Mouse (Mus musculus): ENCODE data around the gene Fam171a1. TPM values are rescaled to one million over a fixed set of nuclear protein-coding genes. Genes with fewer than 3 reads are reported as not detected.
"Not testable (repeated sequence)": the region's sequence is repeated elsewhere in the genome, so short reads cannot be mapped to it uniquely, and the experiment has no call there.

The Fam171a1 gene
- total RNA-seq, 4 experiments from 2014 or later = 2.3 to 2.9 (median 2.7) TPM

DNA sequence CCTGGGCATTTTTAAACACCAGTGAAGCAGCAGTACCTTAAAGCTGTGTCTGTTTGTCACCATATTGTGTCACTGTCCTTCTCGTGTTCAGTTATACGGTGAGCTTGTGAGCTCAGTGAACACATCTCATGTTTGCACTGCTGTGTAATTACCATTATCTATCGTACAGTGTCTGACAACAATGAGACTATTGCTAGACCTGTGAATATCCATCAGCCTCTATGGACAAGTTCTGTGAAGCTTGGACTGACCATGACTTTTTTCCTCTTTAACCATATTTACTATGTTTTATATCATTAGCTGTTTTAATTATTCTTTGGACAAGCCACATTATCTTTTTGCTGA lies 55.4 kb downstream of the Fam171a1 start:
- no peak for DNase-seq (ENCODE audit: low spot score in 2 of 2)

DNA sequence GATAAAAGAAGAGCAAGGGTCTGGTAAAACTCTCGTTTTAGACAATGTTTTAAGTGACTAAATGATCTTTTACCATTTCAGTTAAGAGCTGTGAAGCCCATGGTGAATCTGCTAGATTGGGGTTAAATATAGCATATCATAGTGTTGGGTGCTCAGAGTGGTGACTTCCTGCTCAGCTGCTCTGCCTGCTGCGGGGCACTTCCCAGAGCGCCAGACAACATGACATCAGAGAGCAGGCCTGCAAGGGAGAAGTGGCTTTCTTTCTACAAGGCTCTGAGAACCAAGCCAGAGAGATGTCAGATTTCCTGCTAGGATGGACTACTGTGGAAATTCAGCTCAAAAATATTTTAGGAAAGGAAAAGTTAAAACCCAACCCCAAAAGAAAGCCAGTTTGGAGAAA lies 57.8 kb downstream of the Fam171a1 start:
- no peak for DNase-seq (ENCODE audit: low spot score in 2 of 2)

DNA sequence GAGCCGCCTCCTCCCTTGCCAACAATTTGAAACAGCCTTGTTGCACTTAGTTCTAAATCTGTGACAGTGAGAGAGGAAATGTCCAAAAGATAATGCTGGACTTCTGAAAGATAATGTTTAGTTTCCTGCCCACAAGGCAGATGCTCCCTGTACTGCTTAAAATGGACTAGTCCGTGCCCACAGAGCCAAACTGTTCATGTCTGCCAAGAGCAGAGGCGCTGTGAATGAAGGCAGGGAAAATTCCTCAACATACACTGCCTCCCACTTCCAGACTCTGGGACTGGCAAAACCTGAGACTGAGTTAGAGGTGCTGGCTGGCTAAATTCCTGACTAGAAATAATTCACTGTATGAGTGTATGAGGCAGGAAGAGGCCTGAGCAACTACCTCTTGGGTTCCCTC lies 58.6 kb downstream of the Fam171a1 start:
- no peak for DNase-seq (ENCODE audit: low spot score in 2 of 2)

DNA sequence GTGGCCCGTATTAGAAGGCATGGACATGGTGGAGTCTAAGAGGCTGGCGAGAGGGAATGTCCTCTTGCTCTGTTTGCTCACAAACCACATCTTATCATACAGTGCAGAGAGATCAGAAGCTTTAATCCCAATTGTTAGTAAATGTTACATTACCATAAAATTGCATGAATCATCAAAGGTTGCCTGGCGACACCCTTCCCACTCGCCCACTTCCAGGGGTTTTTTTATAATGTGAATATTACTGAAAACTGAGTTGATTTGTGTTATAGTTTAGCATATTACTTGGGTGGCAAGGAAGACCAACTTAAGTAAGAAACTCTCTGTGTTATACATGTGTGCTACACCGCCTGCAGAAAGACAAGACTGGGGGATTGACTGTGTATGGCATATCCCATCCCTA lies 60.9 kb downstream of the Fam171a1 start:
- DNase-seq (ENCODE audit: low spot score in 2 of 2) = no peak

DNA sequence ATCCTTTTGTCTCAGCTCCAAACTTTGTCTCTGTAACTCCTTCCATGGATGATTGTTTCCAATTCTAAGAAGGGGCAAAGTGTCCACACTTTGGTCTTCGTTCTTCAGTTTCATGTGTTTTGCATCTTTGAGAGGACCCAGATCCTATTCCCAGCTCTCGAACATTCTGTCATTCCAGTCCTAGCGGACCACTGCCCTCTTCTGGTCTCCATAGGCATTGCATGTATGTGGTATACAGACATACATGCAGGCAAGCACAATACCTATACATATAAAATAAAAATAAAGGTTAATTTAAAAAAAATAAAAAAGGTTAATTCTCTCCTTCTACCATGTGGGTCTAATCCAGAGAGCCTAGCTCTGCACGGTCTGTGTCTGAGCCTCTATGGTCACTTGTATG lies 62.0 kb downstream of the Fam171a1 start:
- DNase-seq (ENCODE audit: low spot score in 2 of 2) = not testable (repeated sequence)

DNA sequence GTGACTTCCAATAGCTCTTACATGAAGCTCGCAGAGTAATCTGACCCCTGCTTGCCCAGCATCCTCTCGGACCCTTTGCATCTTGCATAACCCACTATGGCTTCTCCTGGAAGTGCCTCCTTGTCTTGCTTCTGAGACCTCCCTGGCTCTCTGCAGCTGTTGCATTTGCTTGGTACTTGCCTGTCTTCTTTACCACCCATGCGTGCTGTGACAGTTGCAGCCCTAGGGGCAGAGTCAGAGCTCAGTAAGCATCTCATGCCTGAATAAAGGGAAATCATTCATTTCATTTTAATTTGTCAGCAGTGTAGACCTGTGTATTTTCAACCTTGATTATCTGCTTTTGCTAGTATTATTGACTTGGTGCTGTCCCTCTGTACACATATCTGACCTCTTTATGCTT lies 62.7 kb downstream of the Fam171a1 start:
- no peak for DNase-seq (ENCODE audit: low spot score in 2 of 2)

DNA sequence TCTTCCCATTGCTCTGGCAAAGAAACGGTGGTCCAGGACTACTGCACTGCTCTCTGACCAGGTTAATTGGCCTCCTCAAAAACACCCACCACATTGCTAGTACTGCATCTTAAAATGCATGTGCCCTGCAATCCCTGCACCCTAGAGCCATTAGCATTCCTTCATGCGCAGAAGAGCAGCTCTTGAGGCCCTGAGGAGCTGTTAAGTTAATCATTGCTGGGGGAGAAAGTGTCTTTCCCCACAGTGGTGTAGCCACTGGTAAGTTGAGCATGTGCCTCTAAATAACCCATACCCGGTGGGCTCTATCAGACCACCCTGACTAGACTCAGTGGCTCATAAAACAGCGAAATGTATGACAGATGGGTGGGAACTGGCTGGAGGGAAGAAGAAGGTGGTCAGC lies 66.5 kb downstream of the Fam171a1 start:
- no peak for DNase-seq (ENCODE audit: low spot score in 2 of 2)

DNA sequence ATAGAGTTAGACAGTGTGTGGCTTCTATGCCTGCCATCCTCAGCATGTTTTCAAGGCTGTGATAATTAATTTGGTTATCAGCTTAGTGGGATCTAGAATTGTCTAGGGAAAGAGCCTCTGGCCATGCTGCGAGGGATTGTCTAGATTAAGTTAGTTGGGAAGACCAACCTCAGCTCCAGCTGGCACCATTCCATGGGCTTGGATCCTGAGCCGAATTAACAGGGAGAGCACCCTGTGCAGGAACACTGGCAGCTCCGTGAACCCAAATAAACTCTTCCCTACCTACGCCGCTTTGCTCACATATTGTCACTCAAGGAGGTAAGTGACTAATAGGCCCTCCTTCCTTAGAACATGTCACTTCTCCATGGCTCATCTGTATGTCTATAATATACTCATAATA lies 69.6 kb downstream of the Fam171a1 start:
- DNase-seq (ENCODE audit: low spot score in 2 of 2) = peak in 1 of 2 experiments; percentile 8

DNA sequence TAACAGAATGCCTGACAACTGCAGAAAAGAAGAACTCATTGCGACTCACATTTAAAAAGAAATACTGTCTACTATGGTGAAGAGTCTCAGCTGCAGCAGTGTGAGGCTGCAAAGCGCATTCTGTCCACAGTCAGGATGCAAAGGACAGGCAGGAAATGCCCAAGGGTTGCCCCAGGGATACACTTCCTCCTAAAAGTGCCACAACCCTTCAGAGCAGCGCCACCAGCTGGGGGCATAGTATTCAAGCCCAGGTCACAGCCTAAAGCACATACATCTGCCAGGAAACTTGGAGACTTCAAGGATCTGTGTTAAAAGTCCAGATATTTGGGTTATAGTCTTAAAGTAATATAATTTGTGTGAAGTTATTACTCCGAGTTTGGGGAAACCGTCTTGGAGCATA lies 71.3 kb downstream of the Fam171a1 start:
- no peak for DNase-seq (ENCODE audit: low spot score in 2 of 2)

DNA sequence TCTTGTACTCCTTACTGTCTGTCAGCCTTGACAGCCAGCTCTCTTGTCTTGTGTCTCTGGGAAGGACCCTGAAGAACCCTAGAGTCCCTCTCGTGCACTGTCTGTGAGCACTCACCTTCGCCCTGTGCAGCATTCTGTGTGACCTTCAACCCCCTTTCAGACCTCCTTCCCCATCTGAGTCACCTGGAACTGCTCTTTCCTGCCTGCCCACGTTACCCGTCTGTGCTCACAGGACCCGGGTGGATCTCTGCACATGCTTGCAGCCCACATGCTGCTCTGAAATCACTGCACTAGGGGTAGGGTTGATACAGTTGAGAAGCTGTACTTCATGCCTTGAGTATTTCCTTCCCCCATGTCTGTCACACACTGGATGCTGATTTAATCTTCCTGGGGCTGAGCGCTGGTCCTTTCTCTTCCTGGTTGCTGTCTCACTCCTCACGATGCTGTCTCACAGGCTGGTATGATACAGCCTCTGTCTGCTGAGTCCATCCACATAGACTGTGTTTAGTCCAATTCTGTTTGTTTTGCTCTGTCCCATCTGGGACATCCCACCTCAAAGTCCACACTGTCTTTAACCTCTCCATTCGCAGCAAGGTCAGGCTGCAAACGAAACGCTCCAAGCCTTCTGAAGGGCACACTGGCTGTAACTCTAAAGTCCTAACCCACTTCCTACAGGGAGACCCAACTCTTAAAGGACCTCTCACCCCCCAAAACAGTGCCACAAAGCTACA lies 74.9 kb downstream of the Fam171a1 start:
- DNase-seq (ENCODE audit: low spot score in 2 of 2) = no peak

DNA sequence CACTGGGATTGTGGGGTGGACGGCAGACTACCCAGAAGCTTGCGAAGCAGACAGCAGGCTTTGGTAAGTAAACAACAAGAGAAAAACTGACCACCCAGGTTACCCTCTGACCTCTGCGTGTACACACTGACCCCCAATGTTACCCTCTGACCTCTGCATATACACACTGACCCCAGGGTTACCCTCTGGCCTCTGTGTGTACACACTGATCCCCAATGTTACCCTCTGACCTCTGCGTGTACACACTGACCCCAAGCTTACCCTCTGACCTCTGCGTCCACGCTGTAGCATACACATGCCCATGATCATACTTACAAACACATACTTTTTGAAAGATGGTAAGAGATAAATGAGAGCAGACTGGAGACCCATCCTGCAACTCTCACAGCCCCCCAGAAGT lies 77.1 kb downstream of the Fam171a1 start:
- no peak for DNase-seq (ENCODE audit: low spot score in 2 of 2)

DNA sequence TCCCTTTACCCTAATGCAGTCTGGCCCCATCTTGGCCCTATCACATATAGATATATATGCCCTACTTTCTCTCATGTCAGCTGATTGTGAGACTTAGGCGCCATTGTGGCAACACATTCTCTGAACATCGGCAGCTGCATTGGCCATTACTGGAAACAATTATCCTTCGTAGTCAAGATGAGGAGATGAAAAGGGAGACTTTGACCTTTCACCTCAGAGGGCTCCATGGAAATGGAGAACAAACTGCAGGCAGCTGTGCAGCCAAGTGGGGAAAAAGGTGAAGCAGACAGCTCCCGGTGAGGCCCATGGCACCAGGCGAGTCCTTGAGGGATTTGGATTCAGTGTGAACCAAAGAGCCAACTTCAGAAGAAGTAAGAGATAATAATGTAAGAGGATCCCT lies 81.5 kb downstream of the Fam171a1 start:
- DNase-seq (ENCODE audit: low spot score in 2 of 2) = no peak

DNA sequence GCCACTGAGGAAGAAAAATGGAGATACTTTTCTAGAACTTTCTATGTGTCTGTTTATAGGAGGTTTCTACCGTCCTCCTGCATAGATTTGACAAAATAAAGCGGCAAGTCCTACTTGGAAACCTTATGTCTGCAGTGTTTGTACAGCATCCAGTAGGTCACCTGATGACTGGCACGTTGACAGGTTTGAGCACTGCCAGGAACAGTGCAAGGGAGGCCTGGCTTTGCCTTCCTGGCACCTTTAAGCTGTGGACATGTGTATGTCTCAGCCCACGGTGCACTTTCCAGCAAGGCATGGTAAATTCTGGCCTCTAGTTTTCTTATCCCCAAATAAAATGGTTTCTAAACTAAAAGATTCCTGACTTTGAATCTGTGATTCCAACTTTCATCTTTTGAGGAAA lies 86.4 kb downstream of the Fam171a1 start:
- no peak for DNase-seq (ENCODE audit: low spot score in 2 of 2)

DNA sequence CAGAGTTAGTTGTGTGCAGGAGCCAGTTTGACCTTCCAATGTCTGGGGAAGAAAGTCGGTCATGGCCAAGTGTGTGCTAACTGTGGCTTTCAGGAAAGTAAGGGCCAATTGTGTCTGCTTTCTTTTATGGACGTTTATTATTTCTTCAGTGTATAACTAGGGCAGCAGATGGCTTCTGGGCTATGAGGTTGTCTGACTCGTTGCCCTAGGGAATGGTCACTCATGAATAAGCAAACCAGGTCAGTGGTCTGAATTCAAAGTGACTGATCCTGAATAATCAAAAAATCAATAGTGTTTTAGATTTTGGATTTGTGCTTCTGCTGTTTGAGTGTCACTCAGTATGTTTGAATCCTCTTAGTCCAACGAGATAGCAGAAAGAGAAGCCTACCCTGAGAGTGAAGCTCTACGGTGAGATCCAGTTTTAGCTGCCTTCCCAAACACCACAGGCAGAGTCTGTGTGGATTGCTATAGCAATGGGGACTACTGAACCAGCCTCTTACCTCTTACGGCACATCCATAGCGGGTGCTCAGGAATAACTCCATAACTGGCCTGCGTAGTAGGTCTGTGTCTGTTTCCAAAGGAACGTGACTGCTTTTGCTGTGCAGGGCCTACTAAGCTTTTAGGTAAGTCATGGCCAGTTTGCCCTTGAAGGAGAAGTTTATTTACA lies 93.1 kb downstream of the Fam171a1 start:
- no peak for DNase-seq (ENCODE audit: low spot score in 2 of 2)

DNA sequence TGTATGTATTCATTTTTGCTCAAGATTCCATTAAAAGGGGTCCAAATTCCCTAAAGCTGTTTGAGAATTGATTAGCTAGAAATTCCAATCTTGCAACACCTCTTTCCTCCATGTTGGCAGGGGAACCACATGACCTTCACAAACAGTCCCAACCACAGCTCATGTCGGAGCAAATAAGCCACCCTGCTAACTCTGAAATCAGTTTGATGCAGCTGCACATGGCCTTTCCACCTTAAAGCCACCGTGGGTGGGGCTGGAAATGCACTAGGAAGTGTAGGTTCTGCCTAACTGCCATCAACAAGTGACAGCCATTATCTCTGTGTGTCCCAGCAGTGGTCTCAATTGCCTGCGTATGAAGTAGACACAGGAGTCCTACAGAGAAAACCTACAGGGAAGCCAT lies 101.5 kb downstream of the Fam171a1 start:
- no peak for DNase-seq (ENCODE audit: low spot score in 2 of 2)

DNA sequence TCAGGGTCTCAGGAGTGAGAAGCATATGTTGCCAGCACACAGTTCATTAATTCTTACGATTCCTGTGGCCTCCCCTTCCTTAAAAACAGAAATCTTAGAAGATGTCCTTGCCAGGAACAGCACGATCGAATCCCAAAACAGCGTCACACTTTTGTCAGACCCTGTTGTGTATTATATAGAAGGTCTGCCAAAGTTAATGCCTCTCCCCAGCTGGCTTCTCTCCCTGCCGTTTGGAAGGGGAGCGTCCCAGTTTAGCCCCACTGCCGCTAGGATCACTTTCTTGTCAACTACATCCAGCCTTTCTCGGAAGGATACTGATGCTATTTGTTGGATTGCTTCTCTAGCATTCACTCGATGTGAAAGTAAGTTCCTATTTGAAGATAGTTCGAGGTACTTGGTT lies 102.6 kb downstream of the Fam171a1 start:
- DNase-seq (ENCODE audit: low spot score in 2 of 2) = no peak

DNA sequence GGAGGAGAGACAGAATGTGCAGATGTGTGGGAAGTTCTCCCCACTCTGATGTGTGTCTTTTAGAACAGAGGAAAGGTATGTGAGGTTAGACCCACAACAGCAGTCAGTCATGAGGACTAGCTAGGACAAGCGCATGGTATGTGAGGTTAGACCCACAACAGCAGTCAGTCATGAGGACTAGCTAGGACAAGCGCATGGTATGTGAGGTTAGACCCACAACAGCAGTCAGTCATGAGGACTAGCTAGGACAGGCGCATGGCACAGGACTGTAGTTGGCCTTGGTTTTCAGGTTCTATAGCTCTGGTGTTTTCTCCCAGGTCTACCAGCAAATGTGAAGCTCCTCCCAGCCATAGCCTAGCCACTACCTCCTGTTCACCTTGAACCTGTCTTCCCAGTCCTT lies 103.6 kb downstream of the Fam171a1 start:
- DNase-seq (ENCODE audit: low spot score in 2 of 2) = not testable (repeated sequence)

DNA sequence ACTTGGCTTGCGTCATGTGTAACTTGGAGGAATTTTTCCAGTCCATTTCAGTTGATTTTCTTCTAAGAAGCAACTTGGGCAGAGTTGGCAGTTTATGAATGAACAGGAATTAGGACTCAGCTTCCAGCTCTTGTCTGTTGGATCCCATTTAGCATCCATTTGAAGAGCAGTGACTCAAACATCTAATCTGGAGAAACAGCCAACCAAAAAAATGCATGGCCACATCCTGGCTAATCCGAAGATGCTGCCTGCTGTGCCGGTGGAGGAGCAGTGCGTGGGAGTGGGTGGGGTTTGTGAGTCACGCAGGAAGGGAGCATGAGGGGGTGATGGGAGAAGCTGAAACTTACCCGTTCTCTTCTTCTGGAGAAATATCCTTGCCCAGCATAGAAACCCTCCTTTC lies 104.2 kb downstream of the Fam171a1 start:
- no peak for DNase-seq (ENCODE audit: low spot score in 2 of 2)

DNA sequence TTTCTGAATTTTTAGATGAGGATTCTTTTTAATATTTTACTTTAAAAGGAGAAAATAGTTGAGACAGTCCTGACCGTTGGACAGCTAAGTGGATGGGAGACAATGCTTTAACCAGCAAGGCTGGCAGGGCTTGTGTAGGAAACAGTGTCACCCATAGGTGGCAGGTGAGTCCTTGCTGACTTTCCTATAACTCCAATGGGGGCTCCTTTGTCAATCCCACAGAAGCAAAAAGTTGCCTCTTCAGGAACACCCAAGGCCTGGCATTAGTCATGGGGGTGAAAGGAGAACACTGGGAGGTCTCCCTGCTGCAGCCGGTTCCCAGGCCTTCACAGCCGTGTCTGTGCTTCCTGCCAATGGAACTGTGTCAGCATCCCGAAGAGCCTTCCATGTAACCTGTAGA lies 114.5 kb downstream of the Fam171a1 start:
- no peak for DNase-seq (ENCODE audit: low spot score in 2 of 2)

DNA sequence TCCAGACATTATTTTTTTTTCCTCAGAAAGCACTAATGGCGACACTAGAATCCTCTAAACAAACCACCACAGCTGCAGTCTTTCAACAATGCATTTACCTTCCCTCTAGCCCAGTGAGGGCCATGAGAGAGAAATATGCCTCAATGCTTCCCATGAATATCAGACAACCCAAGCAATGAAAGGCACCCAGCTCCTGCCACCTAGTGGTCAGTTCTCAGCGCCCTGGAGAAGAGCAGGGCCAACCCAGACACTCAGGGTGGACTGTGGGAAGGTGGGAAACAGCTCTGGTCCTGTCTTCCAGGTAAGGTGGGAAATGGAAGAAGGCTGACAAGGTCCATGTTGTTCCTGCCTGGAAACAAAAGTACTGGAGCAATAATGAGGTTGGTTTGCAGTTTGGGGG lies 115.0 kb downstream of the Fam171a1 start:
- DNase-seq (ENCODE audit: low spot score in 2 of 2) = peak; percentile 34 to 35

DNA sequence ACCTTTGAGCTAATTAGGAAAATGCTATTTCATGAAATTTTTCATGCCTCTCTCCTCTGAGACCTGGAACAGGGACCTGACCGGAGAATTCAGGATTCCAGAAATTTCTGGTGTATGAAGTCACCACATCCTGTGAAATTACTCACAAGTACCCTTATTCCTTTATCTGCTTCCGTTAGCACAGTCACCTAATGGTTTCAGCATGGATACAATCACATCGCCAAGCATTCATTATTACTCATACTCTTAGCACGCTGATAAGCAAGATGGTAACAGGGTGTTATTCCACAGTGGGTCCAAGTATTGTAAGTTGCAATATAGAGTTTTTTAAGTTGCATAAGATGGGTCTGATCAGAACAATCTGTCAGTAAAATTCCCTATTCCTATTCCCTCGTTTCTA lies 125.2 kb downstream of the Fam171a1 start:
- DNase-seq (ENCODE audit: low spot score in 2 of 2) = no peak

DNA sequence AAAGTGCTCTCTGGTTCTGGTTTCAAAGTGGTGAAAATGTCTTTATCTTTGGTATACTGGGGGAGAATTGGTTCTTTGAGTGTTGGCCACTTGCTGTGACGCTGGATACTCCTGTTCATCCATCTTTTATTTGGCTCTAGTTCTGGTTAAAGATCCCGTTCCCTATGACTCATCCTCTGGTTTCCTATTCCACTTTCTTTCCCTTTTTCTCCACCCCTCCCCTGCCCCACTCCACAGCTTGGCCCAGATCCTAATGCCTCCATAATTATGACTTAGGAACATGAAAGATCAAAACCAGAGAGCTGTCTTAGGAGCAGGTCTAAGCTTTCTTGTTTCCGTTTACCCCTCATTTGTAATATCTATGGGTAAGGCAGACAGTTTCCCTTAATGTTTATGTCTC lies 130.2 kb downstream of the Fam171a1 start:
- DNase-seq (ENCODE audit: low spot score in 2 of 2) = no peak

DNA sequence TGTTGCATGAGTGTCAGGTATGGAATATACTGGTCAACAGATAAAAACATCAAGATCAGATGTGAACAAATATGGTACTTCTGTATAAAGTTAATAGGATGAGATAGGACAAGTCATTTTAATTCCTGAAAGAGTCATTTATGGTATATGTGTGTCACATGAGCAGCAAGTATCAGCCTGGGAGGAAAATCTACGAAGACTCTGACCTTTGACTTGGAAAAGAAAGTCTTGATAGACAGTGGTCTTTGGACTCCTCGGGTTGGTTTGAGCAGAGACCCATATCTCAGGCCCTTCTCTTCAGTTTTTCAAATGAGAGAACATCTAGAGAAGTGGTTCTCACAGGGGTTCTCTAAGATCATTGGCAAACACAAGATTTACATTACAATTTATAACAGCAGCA lies 137.3 kb downstream of the Fam171a1 start:
- no peak for DNase-seq (ENCODE audit: low spot score in 2 of 2)
